Mouse (Mus musculus): ENCODE data around the gene Gm20388. TPM values are rescaled to one million over a fixed set of nuclear protein-coding genes. Genes with fewer than 3 reads are reported as not detected.
A peak's percentile ranks its signal among the peaks of the same experiment; 100 is the strongest.

The Gm20388 gene
- polyA plus RNA-seq, 1 experiment: 10.6 TPM

DNA sequence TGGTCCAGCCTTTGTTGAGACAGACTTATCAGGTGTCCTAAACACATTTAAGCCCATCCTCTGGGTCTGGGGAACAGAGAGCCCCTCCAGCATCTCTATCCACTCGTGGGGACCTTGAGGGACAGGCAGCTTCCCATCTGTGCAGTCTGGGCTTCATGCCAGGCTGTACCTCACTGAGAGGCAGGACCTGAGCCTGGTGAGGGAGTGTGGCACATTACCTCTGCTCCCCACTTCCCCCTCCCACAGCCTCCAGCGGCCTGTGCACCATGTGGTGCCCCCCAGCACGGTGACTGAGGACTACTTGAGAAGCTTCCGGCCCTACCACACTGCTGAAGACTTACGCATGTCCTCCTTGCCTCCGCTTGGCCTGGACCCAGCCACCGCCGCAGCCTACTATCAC lies 656.0 kb downstream of the Gm20388 start:
- Histone ChIP-seq H3K4me1 (ENCODE audit: control insufficient read depth, insufficient read depth, low read length) (peaks cover 10% of the 10 kb centered on the region), H3K4me3 (replicated peaks; ENCODE audit: control insufficient read depth, low read depth, low read length) (no peak overlapping the region), H3K27ac (ENCODE audit: control insufficient read depth, insufficient read depth, low read depth, low read length, poor library complexity) (no peak overlapping the region)
- TF ChIP-seq POLR2A (IDR thresholded peaks at IDR 0.05; ENCODE audit: borderline replicate concordance, control insufficient read depth, low read depth, low read length) (no peak), CTCF (IDR thresholded peaks at IDR 0.05; ENCODE audit: control insufficient read depth, insufficient read depth, low read length) (no peak)
- 60% methylated on average over 8 of the region's 8 CpGs for WGBS

DNA sequence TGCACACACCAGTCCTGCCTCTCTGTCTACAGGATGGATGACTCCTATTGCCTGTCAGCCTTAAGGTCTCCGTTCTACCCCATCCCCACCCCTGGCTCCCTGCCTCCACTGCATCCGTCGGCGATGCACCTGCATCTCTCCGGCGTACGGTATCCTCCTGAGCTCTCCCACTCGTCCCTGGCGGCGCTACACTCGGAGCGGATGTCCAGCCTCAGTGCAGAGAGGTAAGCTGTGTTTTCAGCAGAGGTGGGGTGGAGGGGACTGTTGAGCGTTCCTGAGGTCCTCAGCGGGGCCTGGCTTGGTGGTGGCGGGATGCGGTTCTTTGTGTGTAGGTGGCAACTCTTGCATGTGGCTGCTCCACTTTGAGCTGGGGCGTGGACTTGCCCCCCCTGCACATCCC lies 657.1 kb downstream of the Gm20388 start:
- Histone ChIP-seq H3K4me3 (replicated peaks; ENCODE audit: control insufficient read depth, low read depth, low read length) (no peak overlapping the region), H3K4me1 (ENCODE audit: control insufficient read depth, insufficient read depth, low read length) (peaks cover 11% of the 10 kb centered on the region), H3K27ac (ENCODE audit: control insufficient read depth, insufficient read depth, low read depth, low read length, poor library complexity) (no peak overlapping the region)
- TF ChIP-seq POLR2A (IDR thresholded peaks at IDR 0.05; ENCODE audit: borderline replicate concordance, control insufficient read depth, low read depth, low read length) (no peak), CTCF (IDR thresholded peaks at IDR 0.05; ENCODE audit: control insufficient read depth, insufficient read depth, low read length) (no peak)
- 95% methylated on average over 17 of the region's 17 CpGs for WGBS

DNA sequence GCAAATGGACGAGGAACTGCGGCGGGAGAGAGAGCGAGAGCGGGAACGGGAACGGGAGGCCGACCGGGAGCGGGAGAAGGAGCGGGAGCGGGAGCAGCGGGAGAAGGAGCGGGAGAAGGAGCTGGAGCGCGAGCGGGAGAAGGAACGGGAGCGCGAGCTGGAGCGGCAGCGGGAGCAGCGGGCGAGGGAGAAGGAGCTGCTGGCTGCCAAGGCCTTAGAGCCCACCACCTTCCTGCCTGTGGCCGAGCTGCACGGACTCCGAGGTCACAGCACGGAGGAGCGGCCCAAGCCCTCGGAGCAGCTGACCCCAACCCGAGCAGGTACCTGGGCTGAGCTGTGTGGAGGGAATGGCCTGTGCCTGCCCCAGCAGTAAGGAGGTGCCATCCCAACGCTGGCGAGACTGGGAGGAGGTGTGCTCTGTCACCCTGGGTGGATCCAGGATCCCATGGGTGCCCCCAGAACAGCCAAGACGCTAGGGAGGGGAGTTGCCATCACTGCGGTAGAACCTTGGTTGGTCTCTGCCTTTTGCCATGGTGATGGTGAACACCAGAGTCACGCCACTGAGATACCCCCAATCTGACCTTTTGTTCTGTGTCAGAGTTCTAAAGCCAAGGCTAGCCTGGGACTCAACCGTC lies 657.6 kb downstream of the Gm20388 start:
- Histone ChIP-seq H3K4me1 (ENCODE audit: control insufficient read depth, insufficient read depth, low read length) (peaks cover 10% of the 10 kb centered on the region), H3K27ac (ENCODE audit: control insufficient read depth, insufficient read depth, low read depth, low read length, poor library complexity) (no peak overlapping the region), H3K4me3 (replicated peaks; ENCODE audit: control insufficient read depth, low read depth, low read length) (no peak overlapping the region)
- no peak for TF ChIP-seq POLR2A (IDR thresholded peaks at IDR 0.05; ENCODE audit: borderline replicate concordance, control insufficient read depth, low read depth, low read length)
- no peak for TF ChIP-seq CTCF (IDR thresholded peaks at IDR 0.05; ENCODE audit: control insufficient read depth, insufficient read depth, low read length)
- 95% methylated on average over 37 of the region's 37 CpGs for WGBS

DNA sequence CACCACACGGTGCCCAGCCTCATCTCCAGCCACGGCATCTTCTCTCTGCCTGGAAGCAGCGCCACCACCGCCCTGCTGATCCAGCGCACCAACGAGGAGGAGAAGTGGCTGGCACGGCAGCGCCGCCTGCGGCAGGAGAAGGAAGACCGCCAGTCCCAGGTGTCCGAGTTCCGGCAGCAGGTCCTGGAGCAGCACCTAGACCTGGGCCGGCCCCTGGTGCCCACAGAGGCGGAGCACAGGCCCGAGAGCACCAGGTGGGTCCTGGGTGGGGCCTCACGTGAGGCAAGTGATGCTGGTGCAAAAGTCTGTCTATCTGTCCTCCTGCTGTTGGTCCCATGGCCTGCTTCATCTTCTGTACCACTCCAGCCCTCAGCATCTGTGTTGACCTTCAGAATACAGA lies 658.5 kb downstream of the Gm20388 start:
- Histone ChIP-seq H3K4me3 (replicated peaks; ENCODE audit: control insufficient read depth, low read depth, low read length) (no peak overlapping the region), H3K27ac (ENCODE audit: control insufficient read depth, insufficient read depth, low read depth, low read length, poor library complexity) (no peak overlapping the region), H3K4me1 (ENCODE audit: control insufficient read depth, insufficient read depth, low read length) (peaks cover 7% of the 10 kb centered on the region)
- TF ChIP-seq CTCF (IDR thresholded peaks at IDR 0.05; ENCODE audit: control insufficient read depth, insufficient read depth, low read length) (no peak), POLR2A (IDR thresholded peaks at IDR 0.05; ENCODE audit: borderline replicate concordance, control insufficient read depth, low read depth, low read length) (no peak)
- WGBS: 90% methylated on average over 17 of the region's 17 CpGs

DNA sequence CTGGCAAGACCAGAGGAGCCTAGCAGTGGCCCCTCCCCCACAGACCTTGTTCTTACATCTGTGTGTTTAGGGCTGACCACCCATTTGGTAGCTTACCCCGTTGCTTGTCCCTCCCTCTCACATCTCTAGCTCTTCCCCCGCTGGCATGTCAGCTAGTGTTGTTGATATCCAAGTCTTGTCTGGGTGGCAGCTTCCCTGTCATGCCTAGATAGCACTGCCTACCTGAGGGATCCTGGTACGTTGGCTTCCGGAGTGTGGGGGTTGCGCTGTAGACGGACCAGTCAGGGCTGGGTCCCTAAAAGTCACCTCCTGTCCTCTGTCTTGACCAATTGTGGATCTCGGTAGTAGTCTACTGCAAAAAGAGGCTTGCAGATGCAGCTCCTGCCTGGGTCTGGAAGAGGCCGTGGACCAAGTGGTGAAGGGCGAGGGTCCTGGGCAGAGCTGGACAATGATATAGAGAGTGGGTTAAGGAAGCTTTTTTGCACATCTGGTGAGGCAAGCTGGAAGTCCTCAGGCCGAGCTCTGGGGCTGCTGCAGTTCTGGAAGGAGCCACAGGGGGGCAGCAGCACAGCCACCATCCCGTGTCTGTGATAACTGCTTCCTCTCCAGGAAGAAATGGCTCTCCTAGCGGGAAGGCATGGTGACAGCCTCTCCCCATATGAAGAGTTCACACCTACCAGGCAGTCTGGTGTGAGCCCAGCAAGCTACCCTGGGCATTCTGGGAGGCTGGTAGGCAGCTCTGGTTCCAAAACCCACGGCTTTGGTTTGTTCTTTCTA lies 659.5 kb downstream of the Gm20388 start:
- TF ChIP-seq POLR2A (IDR thresholded peaks at IDR 0.05; ENCODE audit: borderline replicate concordance, control insufficient read depth, low read depth, low read length) (no peak), CTCF (IDR thresholded peaks at IDR 0.05; ENCODE audit: control insufficient read depth, insufficient read depth, low read length) (peak; percentile 84)
- Histone ChIP-seq H3K27ac (ENCODE audit: control insufficient read depth, insufficient read depth, low read depth, low read length, poor library complexity) (no peak overlapping the region; the same call in 1 of the 2 replicates), H3K4me1 (ENCODE audit: control insufficient read depth, insufficient read depth, low read length) (peaks cover 5% of the 10 kb centered on the region), H3K4me3 (replicated peaks; ENCODE audit: control insufficient read depth, low read depth, low read length) (no peak overlapping the region)
- WGBS: 62% methylated on average over 13 of the region's 13 CpGs

DNA sequence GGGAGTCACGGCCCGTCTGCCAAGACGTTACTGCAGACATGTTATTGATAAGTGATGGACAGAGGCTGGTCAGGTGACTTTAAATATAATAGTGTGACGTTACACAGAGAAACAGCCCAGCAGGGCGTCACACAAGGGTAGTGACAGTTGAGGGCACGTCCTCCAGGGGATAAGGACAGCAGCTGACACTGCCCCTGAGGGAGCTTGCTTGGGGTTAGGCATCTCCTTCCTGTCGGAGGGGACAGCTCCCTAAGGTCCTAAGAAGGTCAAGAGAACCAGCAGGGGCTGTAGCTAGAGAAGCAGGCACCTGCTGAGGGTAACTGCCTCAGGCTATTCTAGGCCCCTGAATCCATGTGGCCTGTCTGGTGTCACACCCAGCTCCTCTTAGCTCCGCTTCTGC lies 660.9 kb downstream of the Gm20388 start:
- H3K4me3 ChIP-seq (replicated peaks; ENCODE audit: control insufficient read depth, low read depth, low read length): no peak overlapping the region
- 74% methylated on average over 8 of the region's 8 CpGs for WGBS
- peaks cover 5% of the 10 kb centered on the region for H3K4me1 ChIP-seq (ENCODE audit: control insufficient read depth, insufficient read depth, low read length)
- peak overlapping the region; percentile 85 for H3K27ac ChIP-seq (ENCODE audit: control insufficient read depth, insufficient read depth, low read depth, low read length, poor library complexity)
- TF ChIP-seq POLR2A (IDR thresholded peaks at IDR 0.05; ENCODE audit: borderline replicate concordance, control insufficient read depth, low read depth, low read length) (no peak), CTCF (IDR thresholded peaks at IDR 0.05; ENCODE audit: control insufficient read depth, insufficient read depth, low read length) (no peak)

DNA sequence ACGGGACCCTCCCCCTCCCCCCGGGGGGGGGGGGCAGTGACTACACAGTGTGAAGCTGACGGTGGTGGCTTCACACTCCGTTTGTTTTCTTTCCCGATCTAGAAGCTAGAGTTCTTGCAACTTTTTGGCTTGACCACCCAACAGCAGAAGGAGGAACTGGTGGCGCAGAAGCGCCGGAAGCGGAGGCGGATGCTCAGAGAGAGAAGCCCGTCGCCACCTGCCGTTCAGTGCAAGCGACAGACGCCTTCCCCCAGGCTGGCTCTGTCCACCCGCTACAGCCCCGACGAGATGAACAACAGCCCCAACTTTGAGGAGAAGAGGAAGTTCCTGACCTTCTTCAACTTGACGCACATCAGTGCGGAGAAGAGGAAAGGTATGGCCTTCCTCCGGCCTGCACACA lies 661.9 kb downstream of the Gm20388 start:
- TF ChIP-seq CTCF (IDR thresholded peaks at IDR 0.05; ENCODE audit: control insufficient read depth, insufficient read depth, low read length) (peak; percentile 59), POLR2A (IDR thresholded peaks at IDR 0.05; ENCODE audit: borderline replicate concordance, control insufficient read depth, low read depth, low read length) (peak; percentile 36; the same call in 1 of the 2 replicates)
- H3K4me3 ChIP-seq (replicated peaks; ENCODE audit: control insufficient read depth, low read depth, low read length): no peak overlapping the region
- H3K4me1 ChIP-seq (ENCODE audit: control insufficient read depth, insufficient read depth, low read length): peaks cover 5% of the 10 kb centered on the region
- 26% methylated on average over 21 of the region's 21 CpGs for WGBS
- peak overlapping the region; percentile 85 for H3K27ac ChIP-seq (ENCODE audit: control insufficient read depth, insufficient read depth, low read depth, low read length, poor library complexity)

DNA sequence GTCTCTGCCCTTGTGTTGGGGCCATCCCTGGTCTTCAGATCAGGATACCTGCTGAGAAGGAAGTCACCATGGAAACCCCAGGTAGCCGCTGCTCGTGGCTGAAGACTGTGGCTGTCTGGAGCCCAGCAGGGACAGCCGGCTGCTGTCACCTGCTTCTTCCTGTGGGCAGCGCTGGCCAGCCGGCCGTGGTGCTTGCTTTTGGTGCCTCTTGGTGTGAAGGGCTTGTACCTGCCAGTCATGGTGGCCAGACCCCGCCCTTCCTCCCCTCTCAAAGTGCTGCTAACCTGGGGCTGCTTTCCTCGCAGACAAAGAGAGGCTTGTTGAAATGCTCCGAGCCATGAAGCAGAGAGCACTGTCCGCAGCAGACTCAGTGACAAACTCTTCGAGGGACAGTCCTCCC lies 663.2 kb downstream of the Gm20388 start:
- WGBS: 88% methylated on average over 11 of the region's 11 CpGs
- no peak overlapping the region for H3K27ac ChIP-seq (ENCODE audit: control insufficient read depth, insufficient read depth, low read depth, low read length, poor library complexity)
- H3K4me1 ChIP-seq (ENCODE audit: control insufficient read depth, insufficient read depth, low read length): peaks cover 5% of the 10 kb centered on the region
- no peak overlapping the region for H3K4me3 ChIP-seq (replicated peaks; ENCODE audit: control insufficient read depth, low read depth, low read length)
- no peak for TF ChIP-seq CTCF (IDR thresholded peaks at IDR 0.05; ENCODE audit: control insufficient read depth, insufficient read depth, low read length)
- TF ChIP-seq POLR2A (IDR thresholded peaks at IDR 0.05; ENCODE audit: borderline replicate concordance, control insufficient read depth, low read depth, low read length): no peak

All from bone marrow, adult 2 months (tissue).